Mouse (Mus musculus) thymus, postnatal 25 days (tissue): Measurements from ENCODE around the gene Zfp646.

Experiments
- DNase-seq: peaks from one replicate; pipeline ENCODE4 v3.0.0; 2022

Zfp646 gene

DNA sequence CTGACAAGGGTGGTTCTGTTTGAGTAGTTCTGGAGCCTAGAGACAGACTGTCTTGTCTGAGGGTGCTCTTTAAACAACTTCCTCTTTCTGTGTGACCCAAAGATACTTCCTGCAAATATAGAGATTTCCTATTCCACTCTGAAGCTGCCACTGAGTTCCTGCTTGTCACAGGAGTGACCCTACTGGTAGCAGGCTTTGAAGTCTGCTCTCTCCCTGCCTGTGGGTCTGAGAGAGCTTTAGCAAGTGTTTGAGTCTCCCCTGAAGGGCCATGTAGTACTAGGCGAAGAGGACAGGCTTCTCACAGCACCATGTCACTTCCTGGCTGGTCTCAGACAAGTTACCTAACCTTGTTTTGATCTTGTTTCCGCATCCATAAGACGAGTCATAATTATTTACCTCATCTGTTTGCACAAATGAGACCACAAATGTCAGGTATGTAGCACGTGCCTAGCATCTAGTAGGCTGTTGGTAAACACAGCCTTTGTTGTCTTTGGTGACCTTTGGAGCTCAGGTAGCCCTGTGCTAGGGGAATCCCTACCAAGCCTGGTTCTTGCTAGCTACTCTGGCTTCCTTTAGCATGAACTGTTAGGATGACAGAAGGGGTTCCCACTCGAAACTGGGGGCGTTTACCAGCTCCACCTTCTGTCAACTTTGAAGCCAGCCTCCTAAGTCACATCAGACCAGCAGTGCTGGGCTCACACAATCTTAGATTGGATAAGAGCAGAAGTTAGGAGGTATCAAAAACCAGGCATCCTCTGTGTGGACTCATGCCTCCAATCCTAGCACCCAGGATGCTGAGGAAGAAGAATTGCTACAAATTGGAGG lies 46.6 kb downstream of the Zfp646 start:
- no peak for DNase-seq

DNA sequence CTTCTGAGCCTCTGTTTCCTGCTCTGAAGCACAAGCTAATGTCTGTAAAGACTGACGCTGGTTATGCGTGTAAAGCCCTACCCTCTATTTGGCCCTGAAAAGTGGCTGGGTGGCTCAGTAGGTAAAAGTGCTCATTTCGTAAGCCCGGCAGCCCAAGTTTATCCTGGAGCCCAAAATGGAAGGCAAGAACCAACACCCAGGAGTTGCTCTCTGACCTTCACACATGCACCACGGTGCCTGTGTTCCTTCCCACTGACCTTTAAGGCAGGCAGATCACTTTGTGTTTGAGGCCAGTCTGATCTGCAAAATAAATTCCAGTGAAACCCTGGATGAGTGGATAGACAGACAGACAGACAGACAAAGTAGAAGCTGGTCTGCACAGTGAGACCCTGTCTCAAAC lies 47.7 kb downstream of the Zfp646 start:
- no peak for DNase-seq

DNA sequence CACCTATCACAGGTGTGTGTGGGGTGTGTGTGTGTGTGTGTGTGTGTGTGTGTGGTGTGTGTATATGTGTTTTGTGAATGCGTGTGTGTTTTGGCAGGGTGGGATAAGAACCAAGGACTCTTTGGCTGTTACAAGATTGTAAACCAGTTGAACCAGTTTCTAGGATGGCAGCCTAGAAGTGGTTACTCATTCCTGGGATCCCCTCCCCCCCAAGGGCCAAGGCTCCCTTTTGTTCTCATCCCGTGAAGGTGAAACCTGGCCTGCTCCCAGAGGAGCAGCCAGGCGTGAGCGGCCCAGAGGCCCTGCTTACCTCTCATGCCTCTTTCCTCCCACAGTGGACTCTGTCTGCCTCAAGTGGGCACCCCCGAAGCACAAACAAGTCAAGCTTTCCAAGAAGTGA lies 49.2 kb downstream of the Zfp646 start:
- no peak for DNase-seq

DNA sequence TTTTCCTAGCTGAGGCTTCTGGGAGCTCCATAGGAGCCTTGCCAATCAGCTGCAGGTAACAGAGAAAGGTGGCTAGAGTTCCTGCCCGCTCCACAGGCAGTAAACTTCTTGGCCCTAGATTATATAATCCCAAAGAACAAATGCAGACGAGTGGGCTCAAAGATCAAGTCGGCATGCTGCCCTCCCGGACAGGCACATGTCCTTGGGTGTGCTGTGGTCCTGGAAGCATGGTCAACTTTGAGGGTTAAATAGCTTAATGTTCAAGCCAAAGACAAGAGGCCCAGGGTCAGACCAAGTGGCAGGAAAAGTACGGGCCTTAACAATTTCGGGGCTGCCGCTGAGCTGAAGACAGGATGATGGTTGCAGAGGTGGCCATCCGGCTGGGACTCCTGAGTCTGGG lies 50.0 kb downstream of the Zfp646 start:
- no peak for DNase-seq

DNA sequence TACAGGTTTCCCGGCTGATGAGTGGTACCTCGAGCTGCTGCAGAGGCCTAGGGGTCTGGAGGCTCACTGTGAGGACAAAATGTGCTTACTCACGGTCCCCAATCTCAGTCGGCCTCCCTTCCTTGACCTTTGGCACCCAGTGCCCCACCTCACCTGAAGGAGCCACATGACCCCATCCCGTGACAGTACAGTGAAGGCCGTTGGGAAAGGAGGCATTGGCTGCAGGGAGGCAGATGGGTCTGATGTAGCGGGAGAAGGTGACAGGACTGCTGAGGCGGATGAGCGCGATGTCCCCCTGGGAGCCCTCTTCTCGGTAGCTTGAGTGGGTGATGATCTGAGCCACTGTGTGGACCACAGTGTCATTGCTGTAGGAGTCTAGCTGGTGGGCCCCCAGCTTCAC lies 50.8 kb downstream of the Zfp646 start:
- DNase-seq = no peak

DNA sequence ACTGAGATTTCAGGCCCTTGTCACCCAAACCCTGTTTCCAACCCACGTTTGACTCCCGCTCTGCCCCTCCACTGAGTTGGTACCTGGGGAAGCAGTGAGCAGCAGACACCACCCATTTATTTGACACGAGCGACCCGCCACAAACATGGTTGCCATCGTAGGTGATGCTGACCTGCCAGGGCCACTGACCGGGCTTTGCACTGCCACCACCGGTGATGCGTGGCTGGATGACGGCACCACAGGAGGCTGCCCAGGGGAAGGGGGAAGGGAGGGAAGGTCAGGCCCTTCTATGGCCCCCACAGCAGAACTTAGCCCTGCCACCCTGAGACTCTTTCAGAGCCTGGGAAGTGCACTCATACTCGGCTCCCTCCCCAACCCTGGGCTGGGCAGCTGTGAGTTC lies 51.7 kb downstream of the Zfp646 start:
- DNase-seq = no peak

DNA sequence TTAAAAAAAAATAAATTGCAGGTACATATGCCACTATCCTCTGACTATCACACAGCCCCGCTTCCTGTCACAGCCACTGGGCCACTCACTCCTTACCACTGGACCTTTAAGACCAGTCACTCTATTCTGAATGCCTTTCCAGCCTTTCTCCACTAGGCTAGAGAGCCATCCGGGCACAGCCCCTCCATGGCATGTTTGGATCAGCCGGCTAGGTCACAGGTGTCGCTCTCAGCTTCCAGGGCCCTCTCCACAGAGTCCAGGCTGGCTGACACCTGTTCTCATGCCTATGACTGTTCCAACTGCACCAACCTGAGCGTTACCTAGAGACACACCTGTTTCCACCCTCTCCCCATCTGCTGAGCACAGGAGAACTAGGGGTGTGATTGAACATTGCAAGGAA lies 52.6 kb downstream of the Zfp646 start:
- no peak for DNase-seq

DNA sequence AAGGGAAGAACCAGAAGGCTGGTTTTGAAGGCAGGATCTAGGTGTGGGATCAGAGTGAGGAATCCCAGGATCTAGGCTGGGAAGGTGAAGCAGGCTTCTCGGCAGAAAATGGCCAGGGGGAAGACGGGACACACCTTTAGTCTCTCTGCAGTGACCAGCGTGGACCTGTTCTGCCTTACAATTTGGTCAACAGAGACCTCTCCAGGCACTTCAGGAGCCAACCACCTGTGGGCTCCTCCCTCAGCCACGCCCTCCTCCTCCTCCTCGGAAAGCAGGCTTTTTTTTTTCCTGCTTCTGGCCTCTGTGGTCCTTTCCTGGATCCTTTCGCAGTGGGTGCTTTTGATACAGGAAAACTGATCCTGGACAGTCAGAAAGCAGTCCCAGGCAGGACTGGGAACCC lies 53.9 kb downstream of the Zfp646 start, which contains the start of gene Prss8:
Prss8 (minus strand) TSS at position 182 of the 400 bp plus-strand sequence.
- DNase-seq = no peak

DNA sequence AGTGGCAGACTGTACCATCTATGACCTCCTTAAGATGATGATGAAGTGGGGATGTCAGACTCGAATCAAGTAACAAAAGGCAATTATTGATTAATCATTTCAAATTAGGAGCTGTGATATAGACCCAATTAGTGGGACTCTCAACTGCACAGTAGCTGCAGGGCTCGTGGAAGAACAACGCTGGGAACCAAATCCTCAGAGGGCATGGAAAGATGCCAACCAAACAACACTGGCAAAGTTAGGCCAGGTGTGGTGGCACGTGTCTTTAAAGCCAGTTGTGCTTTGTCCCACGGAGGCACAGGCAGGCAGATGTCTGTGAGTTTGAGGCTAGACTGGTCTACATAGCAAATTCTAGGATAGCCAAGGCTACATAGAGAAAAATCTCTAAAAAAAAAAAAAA lies 54.6 kb downstream of the Zfp646 start:
- DNase-seq = no peak

DNA sequence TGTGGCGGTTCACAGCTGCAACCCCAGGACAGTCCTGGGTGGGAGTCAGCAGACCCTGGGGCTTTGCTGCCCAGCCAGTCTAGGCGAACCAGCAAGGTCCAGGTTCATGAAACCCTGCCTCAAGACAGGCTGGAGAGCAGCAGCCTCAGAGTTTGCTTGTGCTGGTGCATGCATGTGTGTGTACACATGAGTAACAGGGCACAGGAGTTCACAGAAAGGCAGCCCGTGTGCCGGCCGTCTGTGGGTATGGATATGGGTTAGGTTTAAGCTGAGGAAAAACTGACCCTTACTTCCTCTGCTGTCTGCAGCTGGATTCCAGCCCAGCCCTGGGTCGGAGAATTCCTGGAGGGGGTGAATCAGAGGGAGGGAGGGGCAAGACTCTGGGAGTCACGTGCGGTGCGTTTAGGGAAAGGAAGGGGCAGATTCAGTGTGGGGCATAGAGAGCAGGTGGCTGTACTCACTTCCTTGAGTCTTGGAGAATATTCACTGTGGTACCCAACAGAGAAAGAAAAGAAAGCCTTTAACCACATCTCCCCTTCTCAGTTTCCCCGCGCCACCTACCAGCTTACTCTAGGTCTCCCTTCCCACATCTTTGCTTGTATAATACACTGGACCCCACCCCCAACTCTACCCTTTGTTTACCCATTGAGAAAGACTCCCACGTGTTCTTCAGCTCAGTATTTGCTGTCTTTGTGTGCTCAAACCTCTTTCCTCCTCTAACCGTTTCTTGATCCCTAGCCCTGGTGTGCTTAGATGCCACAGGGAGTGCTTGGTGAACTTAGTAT lies 55.5 kb downstream of the Zfp646 start:
- DNase-seq = no peak

DNA sequence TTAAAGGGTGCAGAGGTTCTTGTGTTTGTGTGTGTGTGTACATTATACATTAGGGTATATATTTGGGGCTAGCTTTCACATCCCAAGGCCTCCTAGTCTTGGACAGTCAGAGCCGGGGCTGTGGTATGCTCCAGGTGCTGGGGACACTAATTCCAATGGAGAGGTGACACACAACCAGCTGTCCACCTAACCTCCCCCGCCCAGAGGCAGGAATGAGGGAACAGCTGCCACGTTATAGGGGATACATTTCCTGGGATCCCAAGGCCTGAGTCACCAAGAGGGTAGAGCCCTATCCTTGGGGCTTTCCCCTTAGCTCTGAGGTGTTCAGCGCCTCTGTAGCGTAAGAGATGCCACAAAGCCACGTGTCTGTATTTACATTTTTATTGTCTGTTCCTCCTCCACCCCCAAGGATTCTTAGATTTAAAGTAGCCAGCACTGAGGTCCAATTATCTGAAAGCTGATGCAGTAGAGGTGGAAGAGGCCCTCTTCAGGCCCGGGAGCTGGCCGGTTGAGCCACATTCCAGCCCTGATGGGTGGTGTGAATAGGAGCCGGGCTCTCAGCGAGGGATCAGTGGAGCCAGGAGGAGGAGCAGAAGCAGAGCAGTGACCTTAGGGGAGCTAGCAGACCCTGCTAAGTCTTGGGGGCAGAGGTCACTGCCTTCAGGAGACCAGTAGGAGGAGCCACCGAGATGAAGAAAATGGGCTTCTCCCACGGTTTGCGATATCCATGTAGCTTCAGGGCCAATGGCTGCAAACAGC lies 56.4 kb downstream of the Zfp646 start:
- DNase-seq = no peak

DNA sequence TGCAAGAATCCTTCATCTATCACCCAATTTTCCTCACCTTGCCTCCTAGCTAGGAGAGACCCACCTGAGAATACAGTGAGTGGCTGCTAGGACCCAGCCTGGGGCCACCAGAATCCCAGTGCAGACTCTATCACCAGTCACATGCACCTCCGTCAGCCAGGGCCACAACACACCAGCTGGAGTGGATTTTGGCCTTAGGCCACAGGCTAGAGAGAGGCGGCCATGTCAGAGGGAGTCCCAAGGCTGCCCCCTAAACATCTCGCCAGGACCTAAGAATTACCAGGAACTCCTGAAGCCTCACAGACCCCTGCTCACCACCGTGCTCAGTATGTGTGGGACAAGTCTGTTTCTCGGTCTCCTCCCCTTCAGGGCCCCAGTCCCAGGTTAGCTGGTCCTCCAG lies 58.1 kb downstream of the Zfp646 start:
- no peak for DNase-seq

DNA sequence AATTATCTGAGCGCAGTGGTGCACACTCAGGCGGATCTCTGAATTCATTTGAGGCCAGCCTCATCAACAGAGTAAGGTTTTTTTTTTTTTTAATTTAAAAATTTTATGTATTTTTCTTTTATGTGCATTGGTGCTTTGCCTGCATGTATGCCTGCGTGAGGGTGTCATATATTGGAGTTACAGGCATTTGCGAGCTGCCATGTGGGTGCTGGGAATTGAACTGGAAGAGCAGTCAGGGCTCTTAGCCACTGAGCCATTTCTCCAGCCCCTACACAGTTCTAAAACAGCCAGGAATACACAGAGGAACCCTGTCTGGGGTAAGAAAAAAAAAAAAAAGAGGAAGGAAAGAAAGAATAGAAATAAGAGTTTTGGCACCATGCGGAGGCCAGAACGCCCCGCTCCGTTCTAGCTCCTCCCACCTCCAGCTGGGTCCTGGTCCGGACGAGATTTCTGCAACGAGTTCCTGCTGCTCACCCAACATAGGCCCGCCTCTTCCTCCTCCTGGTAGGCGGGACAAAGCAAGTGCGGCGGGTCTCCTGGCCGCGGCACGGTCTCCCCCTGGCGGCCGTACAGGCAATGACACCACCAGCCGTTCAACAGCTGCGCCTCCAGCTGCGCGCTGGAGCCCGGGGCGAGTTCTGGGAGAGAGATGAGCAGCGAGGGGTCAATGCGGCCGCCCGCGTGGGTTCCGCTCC lies 59.2 kb downstream of the Zfp646 start:
- DNase-seq = peak; percentile 97
